Mouse (Mus musculus): ENCODE measurements around the gene Ces3a. TPM values are rescaled to one million over a fixed set of nuclear protein-coding genes. Genes with fewer than 3 reads are reported as not detected.

The Ces3a gene
- polyA plus RNA-seq, 1 experiment from 2014 or later = not detected

GRCm38 (mm10) chr8:105104220-105104619 lies 55.8 kb downstream of the Ces3a start:
- WGBS = 82% methylated on average over 3 of the region's 3 CpGs
- ATAC-seq (ENCODE audit: low read depth) = no peak

More at GRCm38 (mm10) chr8:105104220-105104619, 55.8 kb downstream of the Ces3a start:
- no peak overlapping the region for H3K4me3 ChIP-seq
- H3K4me1 ChIP-seq (replicated peaks) = no peaks in the 10 kb centered on the region
- H3K27me3 ChIP-seq = no peaks in the 10 kb centered on the region
- no peak overlapping the region for H3K27ac ChIP-seq (replicated peaks)
- peaks cover 7% of the 10 kb centered on the region; the same call in 1 of the 2 replicates for H3K9me3 ChIP-seq
- no peaks in the 10 kb centered on the region for H3K36me3 ChIP-seq
- H3K9ac ChIP-seq = no peak overlapping the region
- no peak overlapping the region for H3K4me2 ChIP-seq

Other genes starting within 250 kb of the Ces3a start
- 0.13 and 0.15 TPM in 2 replicates for gene Ces2b, start 217.0 kb upstream of the Ces3a start, polyA plus RNA-seq (2015; fragmentation: Nextera tagmentation; extraction: Ambion mirVana)
- not detected in 2 replicates for gene Ces2c, start 201.5 kb upstream of the Ces3a start, polyA plus RNA-seq (2015; fragmentation: Nextera tagmentation; extraction: Ambion mirVana)
- not detected in 2 replicates for gene Ces2e, start 122.3 kb upstream of the Ces3a start, polyA plus RNA-seq (2015; fragmentation: Nextera tagmentation; extraction: Ambion mirVana)
- gene Ces2f, start 101.2 kb upstream of the Ces3a start, polyA plus RNA-seq (2015; fragmentation: Nextera tagmentation; extraction: Ambion mirVana) = not detected in 2 replicates
- not detected in 2 replicates for gene Ces2g, start 86.9 kb upstream of the Ces3a start, polyA plus RNA-seq (2015; fragmentation: Nextera tagmentation; extraction: Ambion mirVana)
- gene Ces2h, start 47.7 kb upstream of the Ces3a start, polyA plus RNA-seq (2015; fragmentation: Nextera tagmentation; extraction: Ambion mirVana) = not detected in 2 replicates
- not detected in 2 replicates for gene Ces3b, start 35.2 kb downstream of the Ces3a start, polyA plus RNA-seq (2015; fragmentation: Nextera tagmentation; extraction: Ambion mirVana)
- not detected in 2 replicates for gene Ces4a, start 83.2 kb downstream of the Ces3a start, polyA plus RNA-seq (2015; fragmentation: Nextera tagmentation; extraction: Ambion mirVana)
- 59.1 and 66.6 TPM in 2 replicates for gene Cbfb, start 122.1 kb downstream of the Ces3a start, polyA plus RNA-seq (2015; fragmentation: Nextera tagmentation; extraction: Ambion mirVana)
- 27.3 and 27.5 TPM in 2 replicates for gene D230025D16Rik, start 176.5 kb downstream of the Ces3a start, polyA plus RNA-seq (2015; fragmentation: Nextera tagmentation; extraction: Ambion mirVana)
- gene B3gnt9, start 206.6 kb downstream of the Ces3a start, polyA plus RNA-seq (2015; fragmentation: Nextera tagmentation; extraction: Ambion mirVana) = 7.4 and 8.8 TPM in 2 replicates
- gene Tradd, start 216.0 kb downstream of the Ces3a start, polyA plus RNA-seq (2015; fragmentation: Nextera tagmentation; extraction: Ambion mirVana) = 21.4 and 25.0 TPM in 2 replicates
- 1.8 and 2.0 TPM in 2 replicates for gene Fbxl8, start 216.0 kb downstream of the Ces3a start, polyA plus RNA-seq (2015; fragmentation: Nextera tagmentation; extraction: Ambion mirVana)
- 0.32 and 0.44 TPM in 2 replicates for gene Hsf4, start 221.2 kb downstream of the Ces3a start, polyA plus RNA-seq (2015; fragmentation: Nextera tagmentation; extraction: Ambion mirVana)
- 5.3 and 6.9 TPM in 2 replicates for gene Nol3, start 227.5 kb downstream of the Ces3a start, polyA plus RNA-seq (2015; fragmentation: Nextera tagmentation; extraction: Ambion mirVana)
- 120 and 124 TPM in 2 replicates for gene 4931428F04Rik, start 241.3 kb downstream of the Ces3a start, polyA plus RNA-seq (2015; fragmentation: Nextera tagmentation; extraction: Ambion mirVana)
- gene Exoc3l, start 247.5 kb downstream of the Ces3a start, polyA plus RNA-seq (2015; fragmentation: Nextera tagmentation; extraction: Ambion mirVana) = 12.8 and 14.3 TPM in 2 replicates
- gene E2f4, start 249.1 kb downstream of the Ces3a start, polyA plus RNA-seq (2015; fragmentation: Nextera tagmentation; extraction: Ambion mirVana) = 49.3 and 51.8 TPM in 2 replicates